Mouse (Mus musculus): Measurements from ENCODE around the gene Olfr1006. TPM values are rescaled to one million over a fixed set of nuclear protein-coding genes. Genes with fewer than 3 reads are reported as not detected.
A peak's percentile ranks its signal among the peaks of the same experiment; 100 is the strongest.
"Not testable (repeated sequence)": the region's sequence is repeated elsewhere in the genome, so short reads cannot be mapped to it uniquely, and the experiment has no call there.

The Olfr1006 gene
- polyA plus RNA-seq (2016; fragmentation: Nextera tagmentation; extraction: Ambion mirVana) = not detected in 2 replicates

GRCm38 (mm10) chr2:85678667-85679066 lies at the start of gene Olfr1006:
Gene Olfr1006 (minus strand): TSS chr2:85678767.
- H3K27me3 ChIP-seq = no peaks in the 10 kb centered on the region
- H3K4me1 ChIP-seq = no peaks in the 10 kb centered on the region
- no peak within 1 kb of the TSS for H3K27ac ChIP-seq
- H3K4me3 ChIP-seq (replicated peaks) = no peak within 1 kb of the TSS
- no peak for ATAC-seq (ENCODE audit: low FRiP score)
- no peaks in the 10 kb centered on the region for H3K9me3 ChIP-seq
- no peaks in the 10 kb centered on the region for H3K36me3 ChIP-seq (replicated peaks)
- H3K4me2 ChIP-seq = no peak within 1 kb of the TSS
- H3K9ac ChIP-seq = no peak within 1 kb of the TSS

GRCm38 (mm10) chr2:85725793-85726192 lies 47.2 kb upstream of the Olfr1006 start:
- Histone ChIP-seq H3K9ac (no peak overlapping the region), H3K27ac (no peak overlapping the region), H3K27me3 (no peaks in the 10 kb centered on the region), H3K36me3 (replicated peaks) (no peaks in the 10 kb centered on the region), H3K4me3 (replicated peaks) (no peak overlapping the region), H3K4me2 (no peak overlapping the region), H3K4me1 (no peaks in the 10 kb centered on the region), H3K9me3 (no peaks in the 10 kb centered on the region)
- ATAC-seq (ENCODE audit: low FRiP score) = 0 out of 2 replicates have a peak, but pooled peaks have one; percentile 36
- WGBS = 19% methylated on average over 3 of the region's 3 CpGs

- H3K4me2 ChIP-seq = no peak within 1 kb of the TSS
- no peak within 1 kb of the TSS for H3K9ac ChIP-seq
- no peak within 1 kb of the TSS for H3K4me3 ChIP-seq (replicated peaks)
- no peak within 1 kb of the TSS for H3K27ac ChIP-seq
- WGBS = 79% methylated on average over 1 of the region's 1 CpGs
- no peaks in the 10 kb centered on the region for H3K9me3 ChIP-seq
- H3K4me1 ChIP-seq = no peaks in the 10 kb centered on the region
- no peaks in the 10 kb centered on the region for H3K27me3 ChIP-seq
- H3K36me3 ChIP-seq (replicated peaks) = no peaks in the 10 kb centered on the region
- ATAC-seq (ENCODE audit: low FRiP score) = no peak
Measured at GRCm38 (mm10) chr2:85715119-85715518, 36.6 kb upstream of the Olfr1006 start, which contains the start of gene Olfr1009. Gene Olfr1009 (plus strand): TSS chr2:85715419.

- 0 out of 2 replicates have a peak, but pooled peaks cover 3% of the 10 kb centered on the region for H3K9me3 ChIP-seq
- H3K9ac ChIP-seq = no peak overlapping the region
- H3K27ac ChIP-seq = no peak overlapping the region
- H3K4me3 ChIP-seq (replicated peaks) = no peak overlapping the region
- H3K27me3 ChIP-seq = no peaks in the 10 kb centered on the region
- H3K4me1 ChIP-seq = no peaks in the 10 kb centered on the region
- no peaks in the 10 kb centered on the region for H3K36me3 ChIP-seq (replicated peaks)
- 26% methylated on average over 1 of the region's 1 CpGs for WGBS
- H3K4me2 ChIP-seq = no peak overlapping the region
- ATAC-seq (ENCODE audit: low FRiP score) = no peak
Measured at GRCm38 (mm10) chr2:85711159-85711558, 32.6 kb upstream of the Olfr1006 start.

GRCm38 (mm10) chr2:85710680-85711079 lies 32.1 kb upstream of the Olfr1006 start:
- H3K4me1 ChIP-seq; H3K4me3 ChIP-seq (replicated peaks); H3K9ac ChIP-seq; ATAC-seq (ENCODE audit: low FRiP score); H3K36me3 ChIP-seq (replicated peaks); H3K27me3 ChIP-seq; H3K9me3 ChIP-seq; H3K4me2 ChIP-seq; H3K27ac ChIP-seq: not testable (repeated sequence)
- WGBS = 82% methylated on average over 2 of the region's 2 CpGs

- Histone ChIP-seq H3K4me1 (no peaks in the 10 kb centered on the region), H3K36me3 (replicated peaks) (no peaks in the 10 kb centered on the region), H3K9me3 (no peaks in the 10 kb centered on the region), H3K4me2 (no peak within 1 kb of the TSS), H3K27me3 (no peaks in the 10 kb centered on the region), H3K4me3 (replicated peaks) (no peak within 1 kb of the TSS), H3K9ac (no peak within 1 kb of the TSS), H3K27ac (no peak within 1 kb of the TSS)
- no peak for ATAC-seq (ENCODE audit: low FRiP score)
Measured at GRCm38 (mm10) chr2:85689131-85689530, 10.6 kb upstream of the Olfr1006 start, which contains the start of gene Olfr1008. Gene Olfr1008 (plus strand): TSS chr2:85689431.

- H3K4me2 ChIP-seq; H3K4me3 ChIP-seq (replicated peaks); H3K27me3 ChIP-seq; H3K9me3 ChIP-seq; H3K4me1 ChIP-seq; H3K36me3 ChIP-seq (replicated peaks); H3K9ac ChIP-seq; H3K27ac ChIP-seq; ATAC-seq (ENCODE audit: low FRiP score): not testable (repeated sequence)
Measured at GRCm38 (mm10) chr2:85664355-85664754, 14.2 kb downstream of the Olfr1006 start, which contains the start of gene Olfr154. Gene Olfr154 (minus strand): TSS chr2:85664455.

- ATAC-seq (ENCODE audit: low FRiP score) = no peak
- no peaks in the 10 kb centered on the region for H3K4me1 ChIP-seq
- no peaks in the 10 kb centered on the region for H3K36me3 ChIP-seq (replicated peaks)
- no peak within 1 kb of the TSS for H3K27ac ChIP-seq
- WGBS = 90% methylated on average over 1 of the region's 1 CpGs
- no peak within 1 kb of the TSS for H3K4me2 ChIP-seq
- H3K9me3 ChIP-seq = no peaks in the 10 kb centered on the region
- no peak within 1 kb of the TSS for H3K9ac ChIP-seq
- no peaks in the 10 kb centered on the region for H3K27me3 ChIP-seq
- H3K4me3 ChIP-seq (replicated peaks) = no peak within 1 kb of the TSS
Measured at GRCm38 (mm10) chr2:85650604-85651003, 28.0 kb downstream of the Olfr1006 start, which contains the start of gene Olfr1002. Gene Olfr1002 (minus strand): TSS chr2:85650704.

Other genes starting within 250 kb of the Olfr1006 start
- gene Olfr994, start 242.3 kb downstream of the Olfr1006 start, polyA plus RNA-seq (2016; fragmentation: Nextera tagmentation; extraction: Ambion mirVana) = not detected in 2 replicates
- gene Olfr995, start 235.1 kb downstream of the Olfr1006 start, polyA plus RNA-seq (2016; fragmentation: Nextera tagmentation; extraction: Ambion mirVana) = not detected in 2 replicates
- not detected in 2 replicates for gene 4833423E24Rik, start 159.7 kb downstream of the Olfr1006 start, polyA plus RNA-seq (2016; fragmentation: Nextera tagmentation; extraction: Ambion mirVana)
- not detected in 2 replicates for gene Olfr996, start 99.6 kb downstream of the Olfr1006 start, polyA plus RNA-seq (2016; fragmentation: Nextera tagmentation; extraction: Ambion mirVana)
- not detected in 2 replicates for gene Olfr998, start 89.8 kb downstream of the Olfr1006 start, polyA plus RNA-seq (2016; fragmentation: Nextera tagmentation; extraction: Ambion mirVana)
- not detected in 2 replicates for gene Olfr1000, start 66.9 kb downstream of the Olfr1006 start, polyA plus RNA-seq (2016; fragmentation: Nextera tagmentation; extraction: Ambion mirVana)
- gene Olfr1002, start 28.1 kb downstream of the Olfr1006 start, polyA plus RNA-seq (2016; fragmentation: Nextera tagmentation; extraction: Ambion mirVana) = not detected in 2 replicates
- gene Olfr154, start 14.3 kb downstream of the Olfr1006 start, polyA plus RNA-seq (2016; fragmentation: Nextera tagmentation; extraction: Ambion mirVana) = not detected in 2 replicates
- not detected in 2 replicates for gene Olfr1008, start 10.7 kb upstream of the Olfr1006 start, polyA plus RNA-seq (2016; fragmentation: Nextera tagmentation; extraction: Ambion mirVana)
- gene Olfr1009, start 36.7 kb upstream of the Olfr1006 start, polyA plus RNA-seq (2016; fragmentation: Nextera tagmentation; extraction: Ambion mirVana) = not detected in 2 replicates
- gene Olfr1012, start 84.0 kb upstream of the Olfr1006 start, polyA plus RNA-seq (2016; fragmentation: Nextera tagmentation; extraction: Ambion mirVana) = not detected in 2 replicates
- not detected in 2 replicates for gene Olfr1013, start 88.3 kb upstream of the Olfr1006 start, polyA plus RNA-seq (2016; fragmentation: Nextera tagmentation; extraction: Ambion mirVana)
- not detected in 2 replicates for gene Olfr1014, start 93.9 kb upstream of the Olfr1006 start, polyA plus RNA-seq (2016; fragmentation: Nextera tagmentation; extraction: Ambion mirVana)
- not detected in 2 replicates for gene Olfr1015, start 103.2 kb upstream of the Olfr1006 start, polyA plus RNA-seq (2016; fragmentation: Nextera tagmentation; extraction: Ambion mirVana)
- not detected in 2 replicates for gene Olfr1016, start 123.8 kb upstream of the Olfr1006 start, polyA plus RNA-seq (2016; fragmentation: Nextera tagmentation; extraction: Ambion mirVana)
- not detected in 2 replicates for gene Olfr1018, start 139.7 kb upstream of the Olfr1006 start, polyA plus RNA-seq (2016; fragmentation: Nextera tagmentation; extraction: Ambion mirVana)
- gene Olfr1019, start 166.7 kb upstream of the Olfr1006 start, polyA plus RNA-seq (2016; fragmentation: Nextera tagmentation; extraction: Ambion mirVana) = not detected in 2 replicates
- gene Olfr1020, start 168.3 kb upstream of the Olfr1006 start, polyA plus RNA-seq (2016; fragmentation: Nextera tagmentation; extraction: Ambion mirVana) = not detected in 2 replicates
- gene Olfr1022, start 189.8 kb upstream of the Olfr1006 start, polyA plus RNA-seq (2016; fragmentation: Nextera tagmentation; extraction: Ambion mirVana) = not detected in 2 replicates
- not detected in 2 replicates for gene Olfr1023, start 206.9 kb upstream of the Olfr1006 start, polyA plus RNA-seq (2016; fragmentation: Nextera tagmentation; extraction: Ambion mirVana)
- not detected in 2 replicates for gene Olfr1024, start 226.3 kb upstream of the Olfr1006 start, polyA plus RNA-seq (2016; fragmentation: Nextera tagmentation; extraction: Ambion mirVana)
- not detected in 2 replicates for gene Olfr1025-ps1, start 236.4 kb upstream of the Olfr1006 start, polyA plus RNA-seq (2016; fragmentation: Nextera tagmentation; extraction: Ambion mirVana)
- not detected in 2 replicates for gene Olfr1026, start 242.8 kb upstream of the Olfr1006 start, polyA plus RNA-seq (2016; fragmentation: Nextera tagmentation; extraction: Ambion mirVana)